Mouse (Mus musculus) right cerebral cortex, adult 2 months (tissue): ENCODE results near the gene Mapk3.

Source experiments
- DNase-seq, 2 experiments: peaks; one replicate each; pipeline ENCODE4 v3.0.0; 2021 to 2022; ENCODE audit warnings: low spot score in 2 of 2

The Mapk3 gene

DNA sequence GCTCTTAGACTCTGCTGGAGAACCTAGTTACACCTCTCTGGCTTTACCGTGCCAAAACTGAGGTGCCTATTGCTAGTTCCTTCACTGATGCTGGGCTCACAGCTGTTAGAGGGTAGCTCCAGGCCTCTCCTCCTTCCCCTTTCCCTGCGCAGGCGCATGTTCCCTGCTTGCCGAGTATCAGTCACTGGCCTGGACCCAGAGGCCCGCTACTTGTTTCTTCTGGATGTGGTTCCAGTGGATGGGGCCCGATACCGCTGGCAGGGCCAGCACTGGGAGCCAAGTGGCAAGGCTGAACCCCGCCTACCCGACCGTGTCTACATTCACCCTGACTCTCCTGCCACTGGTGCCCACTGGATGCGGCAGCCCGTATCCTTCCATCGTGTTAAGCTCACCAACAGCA lies 23.3 kb downstream of the Mapk3 start:
- no peak for DNase-seq

DNA sequence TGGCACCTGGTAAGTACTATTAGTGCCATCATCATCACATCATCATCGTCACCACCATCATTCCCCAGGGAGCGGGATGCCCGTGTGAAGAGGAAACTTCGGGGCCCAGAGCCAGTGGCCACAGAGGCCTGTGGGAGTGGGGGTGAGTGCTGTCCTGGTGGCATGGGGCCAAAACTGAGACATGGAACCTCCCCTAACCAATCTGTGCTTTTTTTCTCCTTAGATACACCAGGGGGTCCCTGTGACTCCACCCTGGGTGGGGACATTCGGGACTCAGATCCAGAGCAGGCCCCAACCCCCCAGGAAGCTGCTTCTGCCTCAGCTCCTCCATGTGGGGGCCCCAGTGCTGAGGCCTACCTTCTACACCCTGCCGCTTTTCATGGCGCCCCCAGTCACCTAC lies 25.1 kb downstream of the Mapk3 start:
- no peak for DNase-seq

DNA sequence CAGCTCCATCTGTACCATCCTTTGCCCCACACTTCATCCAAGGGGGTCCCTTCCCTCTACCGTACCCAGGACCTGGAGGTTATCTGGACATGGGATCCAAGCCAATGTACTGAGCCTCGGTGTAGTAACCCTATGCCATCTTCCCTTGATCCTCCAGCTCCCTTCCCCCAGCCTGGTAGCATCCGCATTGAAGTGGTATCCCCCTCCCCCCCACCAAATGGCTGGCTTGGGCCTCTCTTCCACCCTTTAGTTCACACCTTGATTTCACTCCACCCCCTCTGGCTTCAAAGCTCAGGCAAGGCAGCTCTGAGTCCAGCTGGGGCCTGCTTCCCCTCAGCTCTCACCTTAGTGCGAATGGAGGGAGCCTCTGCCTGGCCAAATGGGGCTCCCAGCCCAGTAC lies 25.7 kb downstream of the Mapk3 start:
- DNase-seq = no peak

DNA sequence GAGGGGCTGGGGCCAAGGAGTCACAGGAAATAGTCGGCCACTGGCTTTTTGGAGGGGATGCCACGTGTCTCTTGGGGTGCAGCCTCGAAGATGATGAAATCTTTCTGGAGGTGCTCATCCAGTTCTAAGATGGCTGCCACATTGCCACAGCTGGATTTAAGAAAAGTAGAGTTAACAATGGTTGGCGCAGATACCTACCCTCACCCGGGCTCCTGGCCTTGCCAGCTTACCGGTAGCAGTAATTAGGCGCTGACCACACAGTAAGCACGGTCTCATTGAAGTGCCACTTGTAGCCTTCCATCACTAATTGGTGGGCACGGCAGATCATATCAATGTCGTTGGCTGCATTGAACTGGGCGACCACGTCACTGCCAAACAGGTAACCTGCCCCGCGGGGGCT lies 26.7 kb downstream of the Mapk3 start:
- DNase-seq = no peak

DNA sequence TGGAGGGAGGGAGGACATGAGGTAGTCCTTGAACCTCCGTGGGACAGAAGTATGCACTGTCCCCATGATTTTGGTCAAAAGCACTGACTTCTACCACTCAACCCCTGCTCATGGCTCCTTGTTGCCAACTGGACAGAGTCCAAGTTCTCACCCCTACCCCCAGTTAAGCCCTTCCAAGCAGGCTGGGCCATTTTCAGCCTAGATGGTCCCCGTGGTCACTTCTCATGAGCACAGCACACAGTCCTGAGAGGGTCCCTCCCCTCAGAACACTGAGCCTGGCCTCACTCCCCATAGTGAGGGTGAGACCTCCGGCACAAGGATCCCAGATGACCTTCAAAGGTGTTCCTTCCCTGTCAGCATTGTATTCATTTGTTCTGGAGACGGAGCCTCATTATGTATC lies 29.7 kb downstream of the Mapk3 start:
- no peak for DNase-seq

DNA sequence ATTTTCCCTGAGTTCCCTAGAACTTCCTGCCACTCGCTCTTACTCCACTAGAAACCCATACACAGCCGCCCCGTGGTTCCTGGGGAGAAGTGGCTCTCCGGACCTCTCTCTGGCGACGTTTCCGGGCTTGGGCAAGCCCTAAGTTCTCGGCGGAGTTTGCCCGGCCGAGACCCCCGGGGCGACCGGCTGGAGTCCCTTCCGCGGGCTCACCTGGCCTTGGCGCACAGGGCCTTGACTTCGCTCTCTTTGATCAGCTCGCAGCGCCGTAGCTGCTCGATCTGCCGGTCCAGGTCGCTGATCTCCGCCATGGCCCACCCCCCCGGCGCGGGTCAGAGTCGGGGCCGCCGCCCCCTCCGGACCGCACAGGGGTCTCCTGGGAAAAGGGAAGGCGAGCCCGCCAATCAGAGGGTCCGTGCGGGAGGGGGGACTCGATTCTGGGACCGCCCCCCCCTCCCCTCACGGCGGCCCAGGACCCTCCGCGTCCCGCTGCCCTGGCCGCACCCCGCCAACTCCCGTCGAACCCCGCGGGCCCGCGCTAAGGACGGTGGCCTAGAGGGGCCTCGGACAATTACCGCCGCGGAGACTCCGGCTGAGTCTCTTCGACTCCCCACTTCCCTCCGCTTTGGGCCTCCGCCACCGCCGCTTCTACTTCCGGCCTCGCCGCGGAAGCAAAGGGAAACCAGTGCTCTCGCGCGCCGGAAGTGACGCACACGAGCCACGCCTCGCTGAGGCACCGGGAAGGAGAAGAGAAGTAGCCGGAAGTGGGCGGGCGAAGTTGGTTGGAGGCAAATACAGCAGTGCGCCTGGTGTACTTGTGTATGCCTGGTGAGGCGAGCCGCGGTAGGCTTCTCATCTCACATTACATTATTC lies 32.7 kb downstream of the Mapk3 start, which contains the start of gene Ppp4c:
Gene Ppp4c (minus strand): TSS at position 646 of the 870 bp plus-strand sequence.
- DNase-seq = peak; percentile 97 to 98

DNA sequence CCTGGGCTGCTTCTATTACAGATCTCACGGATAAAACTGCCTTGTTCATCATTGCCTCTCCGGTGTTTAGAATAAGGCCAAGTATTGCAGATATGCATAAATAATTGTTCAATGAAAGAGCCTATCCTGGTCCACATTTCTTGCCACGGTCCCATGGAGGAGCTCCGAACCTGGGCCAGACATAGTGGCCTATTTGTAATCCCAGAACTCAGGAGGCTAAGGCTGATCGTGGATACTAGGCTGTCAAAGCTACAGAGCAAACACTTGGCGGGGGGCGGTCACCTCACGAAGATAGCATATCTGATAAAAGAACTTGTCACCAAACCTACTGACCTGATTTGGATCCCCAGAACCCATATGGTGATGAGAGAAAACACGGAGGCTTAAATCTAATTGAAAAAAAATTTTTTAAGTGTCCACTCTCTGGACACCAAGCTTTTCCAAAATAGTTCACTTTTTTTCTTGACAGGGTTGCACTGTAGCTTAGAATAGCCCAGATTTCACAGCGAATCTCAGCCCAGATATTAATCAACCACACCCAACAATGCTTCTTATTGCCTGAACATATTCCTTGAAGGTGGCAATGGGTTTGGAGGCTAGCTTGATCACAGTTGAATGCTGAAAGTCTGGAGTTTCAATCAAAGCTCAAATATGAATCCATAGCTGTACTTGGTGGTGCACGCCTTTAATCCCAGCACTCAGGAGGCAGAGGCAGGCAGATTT lies 33.5 kb downstream of the Mapk3 start:
- DNase-seq = no peak

DNA sequence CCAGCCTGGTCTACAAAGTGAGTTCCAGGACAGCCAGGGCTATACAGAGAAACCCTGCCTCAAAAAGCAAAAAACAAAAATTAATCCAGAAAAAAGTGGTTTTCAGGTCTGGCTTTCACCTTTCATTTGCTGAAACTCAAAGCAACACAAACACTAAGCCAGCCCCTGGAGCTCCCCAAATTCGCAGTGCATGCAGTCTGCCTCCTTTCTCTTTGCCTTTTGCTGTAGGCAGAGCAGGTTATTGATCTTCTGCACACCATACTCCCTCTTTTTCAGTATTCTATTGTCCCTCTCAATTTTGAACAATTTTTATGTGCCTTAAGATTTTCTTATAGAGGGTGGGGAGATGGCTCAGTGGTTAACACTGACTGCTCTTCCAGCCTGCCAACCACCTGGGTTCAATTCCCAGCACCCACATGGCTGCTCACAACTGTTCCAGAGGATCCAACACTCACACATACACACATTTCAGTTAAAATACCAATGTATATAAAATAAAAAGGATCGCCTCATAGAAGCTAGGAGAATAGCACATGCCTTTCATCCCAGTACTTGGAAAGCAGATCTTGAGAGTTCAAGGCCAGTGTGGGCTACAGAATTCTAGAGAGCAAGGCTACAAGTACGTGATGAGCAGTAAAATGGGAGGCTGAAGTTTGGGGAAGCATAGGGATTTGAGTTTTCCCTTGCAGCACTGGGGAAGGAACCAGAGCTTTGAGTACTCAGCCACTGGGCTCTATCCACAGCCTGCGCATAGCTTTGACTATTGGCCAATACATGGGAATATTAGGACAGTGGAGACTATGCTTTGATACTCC lies 34.3 kb downstream of the Mapk3 start:
- DNase-seq = no peak

DNA sequence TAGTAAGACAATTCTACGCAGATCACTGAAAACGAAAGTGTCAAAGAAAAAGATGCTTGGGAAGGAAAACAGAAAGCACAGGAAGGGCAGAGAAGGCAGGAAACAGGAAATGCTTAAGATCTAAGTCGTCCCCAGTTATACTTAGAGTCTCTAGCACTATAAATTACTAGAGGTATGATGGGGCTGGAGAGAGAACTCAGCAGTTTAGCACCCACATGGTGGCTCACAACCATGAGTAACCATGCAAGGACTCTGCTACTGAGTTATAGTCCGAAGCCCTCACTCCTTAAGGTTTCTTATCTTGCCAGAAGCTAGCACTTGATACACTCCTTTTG lies 34.8 kb downstream of the Mapk3 start:
- DNase-seq = no peak

DNA sequence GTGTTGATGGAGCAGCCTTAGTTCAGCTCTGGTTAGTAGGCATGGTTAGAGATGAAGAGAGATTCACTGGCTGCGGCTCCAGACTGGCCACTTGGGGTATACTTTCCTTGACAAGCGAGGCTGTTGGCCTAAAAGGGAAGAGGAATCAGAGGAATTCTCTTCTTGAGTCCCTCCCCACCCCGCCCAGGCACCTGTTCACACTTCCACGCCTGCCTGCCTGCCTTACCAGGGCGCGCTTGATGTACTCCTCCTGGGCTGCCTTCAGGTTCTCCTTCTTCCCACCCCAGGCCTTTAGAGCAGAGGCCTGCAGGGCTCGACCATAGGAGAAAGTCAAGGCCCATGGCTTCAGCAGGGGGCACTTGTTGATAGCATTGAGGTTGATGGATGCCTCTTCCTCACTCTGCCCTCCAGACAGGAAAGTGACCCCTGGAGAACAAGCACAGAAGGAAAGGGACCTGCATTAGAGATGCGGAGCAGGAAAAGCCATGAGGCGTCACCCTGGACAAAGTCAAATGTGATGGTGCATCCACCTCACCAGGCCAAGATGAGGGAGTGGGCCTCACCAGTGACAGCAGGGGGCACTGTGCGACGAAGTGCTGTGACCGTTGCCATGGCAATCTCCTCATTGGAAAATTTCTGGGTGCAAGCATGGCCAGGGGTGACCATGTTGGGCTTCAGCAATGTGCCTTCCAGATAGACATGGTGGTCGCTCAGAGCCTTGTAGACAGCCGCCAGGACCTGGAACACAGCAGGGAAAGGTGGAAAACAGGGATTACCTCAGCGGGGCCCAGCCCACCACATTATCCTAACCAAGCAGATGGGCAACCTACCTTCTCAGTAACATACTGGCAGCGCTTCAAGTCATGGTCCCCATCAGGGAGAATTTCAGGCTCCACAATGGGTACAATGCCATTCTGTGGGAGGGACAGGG lies 36.3 kb downstream of the Mapk3 start:
- no peak for DNase-seq

DNA sequence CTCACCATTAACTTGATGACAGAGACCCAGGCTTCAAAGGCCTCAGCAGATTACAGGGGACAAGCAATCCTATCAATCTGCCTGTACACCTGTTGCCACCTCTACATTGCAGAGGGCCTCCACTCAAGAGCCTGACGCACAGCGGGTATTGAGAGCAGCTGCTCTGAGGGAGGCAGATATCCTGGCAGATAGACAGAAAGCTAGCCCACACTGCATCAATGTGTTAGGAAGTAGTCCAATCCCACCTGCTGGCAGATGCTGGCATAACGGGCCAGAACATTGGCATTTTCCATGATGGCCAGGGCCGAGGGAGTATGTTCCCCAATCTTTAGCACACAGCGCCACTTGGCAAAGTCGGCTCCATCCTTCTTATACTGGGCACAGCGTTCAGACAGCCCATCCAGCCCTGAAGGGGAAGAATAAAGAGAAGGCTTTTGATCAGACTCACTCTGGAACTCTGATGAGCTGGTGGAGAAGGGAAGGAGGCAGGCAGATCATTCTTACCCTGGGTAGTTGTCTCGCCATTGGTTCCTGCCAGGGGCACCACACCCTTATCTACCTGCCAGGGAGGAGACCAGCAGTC lies 37.0 kb downstream of the Mapk3 start:
- DNase-seq = peak; percentile 76 to 77

DNA sequence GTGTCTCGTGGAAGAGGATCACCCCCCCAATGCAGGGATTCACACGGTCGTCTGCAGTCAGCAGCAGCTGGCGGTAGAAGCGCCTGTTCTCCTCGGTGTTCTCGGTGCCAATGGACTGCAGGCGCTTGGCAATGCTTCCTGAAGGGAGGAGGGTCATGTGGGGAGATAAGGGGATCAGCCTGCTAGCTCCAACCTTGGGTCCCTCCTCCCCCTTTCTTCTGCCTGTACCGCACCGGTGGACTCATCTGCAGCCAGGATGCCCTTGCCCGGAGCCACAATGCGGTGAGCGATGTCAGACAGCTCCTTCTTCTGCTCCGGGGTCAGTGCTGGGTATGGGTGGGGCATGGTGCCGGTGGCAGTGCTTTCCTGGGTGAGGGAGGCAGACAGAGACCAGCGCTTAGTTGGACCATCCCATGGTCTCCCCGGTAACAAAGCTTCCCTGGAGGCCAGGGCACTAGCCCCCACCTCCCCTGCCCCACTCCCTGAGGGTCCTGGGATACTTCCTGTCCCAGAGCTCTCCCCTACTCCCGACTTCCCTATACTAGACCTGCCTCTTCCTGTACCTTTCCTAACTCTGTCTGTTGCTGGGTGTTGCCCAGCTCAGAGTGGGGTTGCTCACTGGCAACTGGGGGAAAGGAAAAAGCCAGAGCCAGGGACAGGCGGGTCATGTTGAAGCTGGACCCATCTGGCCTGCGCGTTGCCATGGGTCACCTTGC lies 38.2 kb downstream of the Mapk3 start, which contains the start of gene Fam57b:
Gene Fam57b (plus strand): TSS at position 258 of the 716 bp plus-strand sequence.
- DNase-seq = peak in 1 of 2 experiments; percentile 28

DNA sequence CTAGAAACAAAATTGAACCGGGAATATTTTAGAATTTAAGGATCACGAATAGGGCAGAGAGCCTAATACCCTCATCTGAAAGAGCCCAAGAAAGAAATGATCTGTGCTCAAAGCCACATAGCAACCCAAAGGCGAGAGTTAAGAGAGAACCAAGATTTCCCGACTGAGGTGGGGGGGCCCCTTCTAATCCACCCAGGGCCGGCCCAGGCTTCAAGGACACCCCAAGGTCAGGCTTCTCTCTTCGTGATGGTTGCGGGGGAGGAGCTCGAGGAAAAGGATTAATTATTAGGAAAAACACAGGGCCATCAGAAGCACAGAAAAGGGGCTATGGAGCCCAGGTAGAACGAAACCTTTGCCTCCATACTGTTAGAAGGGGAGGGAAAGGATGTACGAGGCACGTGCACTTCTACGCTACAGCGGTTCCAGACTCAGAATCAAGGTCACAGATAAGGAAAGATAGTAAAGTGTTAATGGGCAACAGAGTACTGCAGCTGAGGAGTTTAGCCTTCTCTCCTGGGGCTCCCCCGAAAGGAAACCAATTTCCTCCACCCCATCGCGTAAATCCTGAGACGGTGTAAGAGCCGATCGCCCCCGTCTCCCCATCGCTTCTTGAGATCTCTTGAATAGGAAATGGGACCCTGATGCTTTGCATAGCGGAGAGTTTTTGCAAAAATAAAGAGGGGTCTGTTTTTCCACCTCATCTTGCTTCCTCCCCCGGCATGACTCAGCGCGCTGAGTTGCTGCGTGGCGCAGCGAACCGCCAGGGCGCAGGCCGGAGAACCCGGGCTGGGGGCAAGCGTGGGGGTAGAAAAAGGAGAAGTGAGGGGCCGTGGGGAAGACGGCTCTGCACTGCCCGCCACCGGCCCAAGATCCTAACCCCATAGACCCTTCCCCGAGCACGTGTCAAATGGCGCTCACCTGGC lies 39.0 kb downstream of the Mapk3 start:
- DNase-seq = peak in 1 of 2 experiments; percentile 39

DNA sequence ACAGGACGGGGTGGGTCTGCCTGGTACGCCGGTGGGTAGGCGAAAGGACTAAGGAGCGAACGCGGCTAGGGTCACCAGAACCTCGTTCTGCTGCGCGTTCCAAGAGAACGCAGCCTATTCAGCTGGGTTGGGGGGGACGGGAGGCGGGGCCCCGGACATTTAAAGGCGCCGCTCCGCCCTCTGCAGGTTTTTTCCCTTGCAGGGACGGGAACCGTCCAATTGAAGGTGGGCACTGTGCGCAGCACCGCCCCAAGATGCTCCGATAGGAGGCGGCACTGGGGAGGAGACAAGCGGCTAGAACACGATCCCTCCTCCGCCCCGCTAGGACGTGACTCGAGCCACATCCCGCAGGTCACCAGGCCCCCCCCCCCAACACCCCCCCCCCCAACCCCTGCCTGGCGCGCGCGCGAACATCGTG lies 39.7 kb downstream of the Mapk3 start:
- DNase-seq = peak; percentile 96 to 98

DNA sequence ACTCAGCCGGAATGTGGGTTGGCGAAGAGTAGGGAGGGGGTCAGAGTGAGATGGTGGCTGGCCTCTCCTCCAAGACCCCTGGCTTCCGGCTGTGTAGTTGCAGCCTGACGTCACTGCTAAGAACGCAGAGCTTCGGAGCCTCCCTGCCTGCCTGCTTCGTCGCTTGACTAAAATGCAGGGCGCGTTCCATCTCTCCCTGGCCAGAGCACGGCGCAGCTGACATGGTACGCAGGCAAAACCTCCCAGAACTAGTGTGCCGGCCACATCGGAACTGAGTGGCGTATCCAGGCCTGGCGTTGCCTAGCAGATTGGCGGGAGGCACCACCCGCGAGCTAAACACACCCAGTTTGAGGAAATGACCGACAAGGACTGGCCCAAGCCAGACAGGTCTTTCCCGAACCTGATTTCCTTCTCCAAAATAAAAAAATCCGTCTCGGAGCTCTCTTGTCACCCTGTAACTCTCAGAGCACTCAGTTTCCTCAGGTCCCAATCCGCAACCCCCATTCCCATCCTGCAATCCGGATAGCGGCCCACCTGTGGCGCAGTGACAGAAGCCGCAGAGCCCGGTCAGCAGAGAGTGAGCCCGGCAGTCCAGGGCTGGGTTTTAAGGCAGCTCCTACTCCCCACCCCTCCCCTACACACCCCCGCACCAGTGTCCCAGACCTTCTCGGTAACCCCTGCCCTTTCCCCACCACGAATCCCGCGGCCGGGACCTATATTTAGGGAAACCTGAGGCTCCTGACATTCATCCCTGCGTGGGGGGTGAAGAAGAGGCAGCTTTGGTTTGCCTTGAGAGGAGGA lies 40.3 kb downstream of the Mapk3 start:
- DNase-seq = peak in 1 of 2 experiments; percentile 89

DNA sequence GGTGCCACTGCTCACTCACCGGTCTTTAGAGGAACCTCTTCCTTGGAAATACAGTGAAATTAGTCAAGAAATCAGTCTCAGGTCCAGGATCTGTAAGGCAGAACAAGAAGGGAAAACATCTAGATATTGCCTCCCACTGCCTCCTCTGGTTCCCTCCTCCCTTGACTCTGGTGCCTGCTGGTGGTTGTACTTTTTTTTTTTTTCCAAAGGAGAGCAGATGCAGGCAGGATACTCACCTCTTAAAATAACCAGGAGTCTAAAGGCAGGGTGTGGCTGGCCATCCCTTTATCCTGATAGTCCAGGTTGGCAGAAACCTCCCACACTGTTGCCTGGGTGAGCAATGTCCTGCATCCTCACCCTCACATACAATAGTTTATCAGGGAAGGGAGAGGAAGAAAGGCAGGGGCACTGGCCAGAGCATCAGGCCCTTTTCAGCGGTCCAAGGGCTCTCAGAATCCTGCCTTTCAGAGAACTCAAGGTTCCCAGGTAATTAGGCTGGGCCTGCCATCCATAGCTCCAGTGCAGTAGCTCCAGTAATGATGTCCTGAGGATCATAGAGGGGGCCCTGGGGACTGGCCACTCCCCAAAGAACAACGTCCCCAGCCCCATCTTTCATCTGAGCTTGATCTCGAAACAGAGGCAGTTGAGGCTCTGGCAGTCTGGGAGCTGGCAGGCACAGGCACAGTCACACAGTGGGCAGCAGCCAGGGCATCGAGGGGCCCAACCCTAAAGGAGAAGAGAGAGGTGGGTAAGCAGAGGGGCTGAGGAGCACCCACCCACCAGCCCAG lies 41.1 kb downstream of the Mapk3 start:
- peak; percentile 45 to 58 for DNase-seq

DNA sequence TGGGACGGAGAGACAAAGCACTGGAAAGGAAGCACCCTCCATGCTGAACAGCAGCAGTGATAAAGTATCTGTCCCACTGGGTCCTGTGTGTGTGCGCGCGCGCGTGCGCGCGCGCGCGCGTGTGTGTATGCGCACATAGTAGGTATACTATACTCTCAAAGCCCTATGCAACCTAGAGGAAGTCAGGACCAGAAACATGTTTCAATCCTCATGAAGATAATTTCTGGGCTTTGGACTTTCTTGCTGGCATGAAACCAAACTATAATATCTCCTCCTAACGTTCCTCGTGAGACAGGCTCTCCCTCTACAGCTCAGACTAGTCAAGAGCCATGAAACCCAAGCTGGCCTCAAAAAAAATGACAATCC lies 41.6 kb downstream of the Mapk3 start:
- no peak for DNase-seq
